Mouse (Mus musculus) heart, adult 2 months (tissue): ENCODE results near the gene Nbeal2.

Experiments used
- CTCF ChIP-seq: fragments of 200-600 bp; IDR thresholded peaks from 2 replicates; pipeline ENCODE4 v1.8.1; 2022; ENCODE audit warnings: antibody characterized with exemption, mild to moderate bottlenecking, moderate library complexity
- EP300 ChIP-seq: fragments of 200-500 bp; IDR thresholded peaks from 2 replicates; pipeline ENCODE4 v1.6.1; 2011; ENCODE audit warnings: low read depth, low read length, control low read depth; ENCODE audit not compliant: insufficient read depth
- POLR2A ChIP-seq: fragments of 200-500 bp; IDR thresholded peaks from 2 replicates; pipeline ENCODE4 v1.6.1; 2011; ENCODE audit warnings: mild to moderate bottlenecking, low read depth, low read length, control low read depth; ENCODE audit not compliant: insufficient read depth

GRCm38 (mm10) chr9:110638611-110639021, 15.3 kb downstream of the Nbeal2 start:
- TF ChIP-seq POLR2A (no peak), EP300 (no peak), CTCF (no peak)
